ENCODE assay signal across 8 mouse cellular contexts in the genomic region with DNA sequence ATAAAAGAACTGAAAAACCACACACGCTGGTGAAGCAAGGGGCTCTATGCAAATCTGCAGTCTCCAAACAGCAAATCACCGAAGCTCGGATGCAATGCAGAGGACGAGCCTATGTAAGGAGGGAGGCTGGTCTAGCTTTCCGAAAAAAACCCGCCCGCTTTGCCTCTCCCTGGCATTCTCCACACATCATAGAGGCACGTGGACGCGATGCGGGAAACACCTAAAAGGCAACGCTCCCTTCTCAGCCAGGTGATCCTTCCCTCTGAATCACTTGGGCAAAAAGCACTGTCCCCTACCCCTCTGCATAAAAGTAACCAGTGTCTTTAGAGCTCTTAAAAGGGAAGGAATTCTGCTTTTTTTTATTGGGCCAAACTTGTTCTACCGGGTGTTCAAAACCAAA.
A peak's percentile ranks its signal among the peaks of the same experiment; 100 is the strongest.
DNase-seq lines count a peak whose midpoint lies in the region; ATAC-seq and TF ChIP-seq lines count a peak whose summit lies in the region.

No protein-coding gene starts in this region.

- no peak overlapping the region for H3K27ac ChIP-seq in embryonic facial prominence, embryonic 11.5 days (replicated peaks; ENCODE audit: low read depth, low read length)
- peak overlapping the region; percentile 91 for H3K27ac ChIP-seq in hindbrain, embryonic 16.5 days (ENCODE audit: low read depth, low read length)
- H3K27ac ChIP-seq in liver, embryonic 12.5 days, result no peak overlapping the region

- peak; percentile 70 for ATAC-seq in embryonic facial prominence, embryonic 11.5 days (replicated peaks; ENCODE audit: insufficient number of reproducible peaks, low FRiP score, low TSS enrichment, low read depth)
- ATAC-seq in hindbrain, embryonic 16.5 days, result peak; percentile 76
- ATAC-seq in liver, embryonic 12.5 days, result no peak
- no peak for ATAC-seq in activated CD4-positive, CD25-positive, alpha-beta regulatory T cell, adult 4 months

- no peaks in the 10 kb centered on the region for H3K9me3 ChIP-seq in E14TG2a.4 (ENCODE audit: low read length)
- H3K9me3 ChIP-seq in embryonic facial prominence, embryonic 11.5 days (replicated peaks; ENCODE audit: control insufficient read depth, low read length), result no peaks in the 10 kb centered on the region
- H3K9me3 ChIP-seq in hindbrain, embryonic 16.5 days (ENCODE audit: control insufficient read depth, low read length), result no peaks in the 10 kb centered on the region
- H3K9me3 ChIP-seq in liver, embryonic 12.5 days (replicated peaks), result no peaks in the 10 kb centered on the region

- peaks cover 14% of the 10 kb centered on the region for H3K4me1 ChIP-seq in E14TG2a.4 (replicated peaks; ENCODE audit: low read depth, low read length)
- H3K4me1 ChIP-seq in embryonic facial prominence, embryonic 11.5 days (ENCODE audit: control insufficient read depth, insufficient read depth, low read length), result no peaks in the 10 kb centered on the region
- H3K4me1 ChIP-seq in hindbrain, embryonic 16.5 days (ENCODE audit: control insufficient read depth, insufficient read depth, low read depth, low read length), result peaks cover 3% of the 10 kb centered on the region
- no peaks in the 10 kb centered on the region for H3K4me1 ChIP-seq in liver, embryonic 12.5 days

- WGBS in embryonic facial prominence, embryonic 11.5 days, result 1% methylated on average over 13 of the region's 13 CpGs
- 0% methylated on average over 13 of the region's 13 CpGs for WGBS in hindbrain, embryonic 16.5 days
- WGBS in liver, embryonic 12.5 days (ENCODE audit: insufficient replicate concordance), result 2% methylated on average over 13 of the region's 13 CpGs

- DNase-seq in ES-CJ7 (ENCODE audit: low read depth, low spot score), result peak; percentile 47
- peak; percentile 59 for DNase-seq in embryonic facial prominence, embryonic 11.5 days (ENCODE audit: low spot score)
- DNase-seq in right cerebral cortex, postnatal 10 days (ENCODE audit: low spot score in 2 of 2), result peak; percentile 81 to 87
- DNase-seq in natural killer cell, adult 2 months (ENCODE audit: low spot score in 2 of 2), result no peak

- no peak for TF ChIP-seq CTCF in E14TG2a.4 (conservative IDR thresholded peaks at IDR 0.05; ENCODE audit: low read length)

- H3K36me3 ChIP-seq in E14TG2a.4 (ENCODE audit: insufficient read depth, low read length), result no peaks in the 10 kb centered on the region
- H3K36me3 ChIP-seq in embryonic facial prominence, embryonic 11.5 days (replicated peaks; ENCODE audit: control insufficient read depth, insufficient read depth, low read depth, low read length), result no peaks in the 10 kb centered on the region
- no peaks in the 10 kb centered on the region for H3K36me3 ChIP-seq in hindbrain, embryonic 16.5 days (ENCODE audit: control insufficient read depth, insufficient read depth, low read length)
- H3K36me3 ChIP-seq in liver, embryonic 12.5 days, result no peaks in the 10 kb centered on the region

- H3K4me2 ChIP-seq in embryonic facial prominence, embryonic 11.5 days (ENCODE audit: low read depth, low read length), result peak overlapping the region; percentile 95
- H3K4me2 ChIP-seq in hindbrain, embryonic 16.5 days (ENCODE audit: low read length), result peak overlapping the region; percentile 73
- peak overlapping the region; percentile 54 for H3K4me2 ChIP-seq in liver, embryonic 12.5 days

- H3K9ac ChIP-seq in embryonic facial prominence, embryonic 11.5 days (replicated peaks; ENCODE audit: low read length), result no peak overlapping the region
- peak overlapping the region; percentile 83 for H3K9ac ChIP-seq in hindbrain, embryonic 16.5 days (ENCODE audit: low read depth, low read length)
- H3K9ac ChIP-seq in liver, embryonic 12.5 days, result no peak overlapping the region

- peaks cover 45% of the 10 kb centered on the region for H3K27me3 ChIP-seq in E14TG2a.4 (ENCODE audit: insufficient read depth, low read length)
- peaks cover 14% of the 10 kb centered on the region for H3K27me3 ChIP-seq in embryonic facial prominence, embryonic 11.5 days (ENCODE audit: control insufficient read depth, insufficient read depth, low read length)
- no peaks in the 10 kb centered on the region for H3K27me3 ChIP-seq in hindbrain, embryonic 16.5 days (replicated peaks; ENCODE audit: control insufficient read depth, insufficient read depth, low read length)
- H3K27me3 ChIP-seq in liver, embryonic 12.5 days (replicated peaks), result peaks cover 50% of the 10 kb centered on the region

- H3K4me3 ChIP-seq in E14TG2a.4 (replicated peaks; ENCODE audit: low read length), result peak overlapping the region; percentile 78
- H3K4me3 ChIP-seq in embryonic facial prominence, embryonic 11.5 days (ENCODE audit: low read depth, low read length), result peak overlapping the region; percentile 41
- H3K4me3 ChIP-seq in hindbrain, embryonic 16.5 days (ENCODE audit: low read length), result peak overlapping the region; percentile 71
- peak overlapping the region; percentile 32 for H3K4me3 ChIP-seq in liver, embryonic 12.5 days

Comparison
In these comparisons a context has a peak if more than half of its experiments do, and no peak if none do; other contexts are left out.
1. DNase-seq: peak in ES-CJ7 (single experiment), embryonic facial prominence, embryonic 11.5 days (single experiment) and right cerebral cortex, postnatal 10 days (2 of 2); none in natural killer cell, adult 2 months (0 of 2).
2. ATAC-seq: peak in embryonic facial prominence, embryonic 11.5 days (single experiment) and hindbrain, embryonic 16.5 days (single experiment); none in liver, embryonic 12.5 days (single experiment) and activated CD4-positive, CD25-positive, alpha-beta regulatory T cell, adult 4 months (single experiment).
3. Peak in every context shown above with its lines, with median percentiles within 50 percentile points of each other: H3K4me3 ChIP-seq and H3K4me2 ChIP-seq.